Mouse (Mus musculus) heart, adult 2 months (tissue): ENCODE measurements around the gene Prss16.

Experiments
- CTCF ChIP-seq: fragments of 200-600 bp; IDR thresholded peaks from 2 replicates; pipeline ENCODE4 v1.8.1; 2022; ENCODE audit warnings: antibody characterized with exemption, mild to moderate bottlenecking, moderate library complexity
- EP300 ChIP-seq: fragments of 200-500 bp; IDR thresholded peaks from 2 replicates; pipeline ENCODE4 v1.6.1; 2011; ENCODE audit warnings: low read depth, low read length, control low read depth; ENCODE audit not compliant: insufficient read depth

GRCm38 (mm10) chr13:21974726-21975473, 34.6 kb downstream of the Prss16 start:
- TF ChIP-seq EP300 (peak; percentile 72; the same call in 1 of the 2 replicates), CTCF (no peak)
